Mouse (Mus musculus): ENCODE measurements around the gene Synj2. TPM values are rescaled to one million over a fixed set of nuclear protein-coding genes. Genes with fewer than 3 reads are reported as not detected.

Gene Synj2
- polyA plus RNA-seq, 1 experiment from 2014 or later: 1.2 TPM

DNA sequence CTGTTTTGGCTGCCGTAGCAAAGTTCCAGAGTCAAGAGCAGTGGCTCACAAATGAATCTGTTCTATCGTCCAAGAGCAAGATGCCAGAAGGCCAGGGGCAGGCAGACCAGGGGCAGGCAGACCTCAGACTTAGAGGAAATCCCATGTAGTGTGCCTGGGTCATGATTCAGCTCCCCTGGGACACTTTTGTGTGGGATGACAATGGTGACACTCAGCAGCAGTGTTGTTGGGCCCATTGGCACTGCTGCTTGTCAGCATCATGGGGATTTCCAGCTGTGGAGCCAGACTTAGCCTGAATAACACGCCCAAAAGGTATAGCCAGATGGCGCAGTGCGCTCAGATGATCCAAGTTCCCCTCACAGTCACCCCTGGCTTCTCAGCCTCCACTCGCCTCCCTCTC is 42.1 kb downstream of the Synj2 start:
- Histone ChIP-seq H3K4me2 (ENCODE audit: low read depth, severe bottlenecking) (no peak overlapping the region), H3K27me3 (ENCODE audit: control insufficient read depth, insufficient read depth, low read length) (no peaks in the 10 kb centered on the region), H3K27ac (replicated peaks; ENCODE audit: low read depth, low read length) (no peak overlapping the region), H3K9me3 (ENCODE audit: control insufficient read depth, low read length) (no peaks in the 10 kb centered on the region), H3K9ac (ENCODE audit: low read length) (no peak overlapping the region), H3K4me3 (ENCODE audit: low read depth, low read length) (no peak overlapping the region), H3K36me3 (ENCODE audit: control insufficient read depth, insufficient read depth, low read length) (no peaks in the 10 kb centered on the region), H3K4me1 (ENCODE audit: control insufficient read depth, insufficient read depth, low read length) (no peaks in the 10 kb centered on the region; the same call in 1 of the 2 replicates)
- ATAC-seq (ENCODE audit: insufficient number of reproducible peaks, low FRiP score, low TSS enrichment, low read depth) (no peak), DNase-seq (ENCODE audit: low spot score) (no peak)
- 82% methylated on average over 6 of the region's 6 CpGs for WGBS

DNA sequence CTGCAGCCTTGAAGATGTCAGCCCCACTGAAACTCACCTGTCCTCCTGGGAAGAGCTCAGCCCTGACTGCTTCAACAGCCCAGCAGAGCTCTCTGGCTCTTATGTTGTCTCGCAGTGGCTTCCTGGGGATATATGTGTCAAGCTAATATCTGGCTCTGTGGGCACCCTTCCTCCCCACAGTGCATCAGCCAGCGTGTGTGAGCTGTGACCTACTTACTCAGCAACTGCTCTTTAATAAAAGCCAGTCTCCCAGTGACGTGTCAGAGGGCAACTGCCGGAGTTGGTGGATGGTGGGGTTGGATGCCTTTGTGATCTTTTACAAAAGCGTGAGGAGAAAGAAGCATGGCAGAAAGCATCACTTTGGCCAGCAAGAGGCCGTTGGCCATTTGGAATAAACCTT is 42.8 kb downstream of the Synj2 start:
- Histone ChIP-seq H3K4me1 (ENCODE audit: control insufficient read depth, insufficient read depth, low read length) (no peaks in the 10 kb centered on the region; the same call in 1 of the 2 replicates), H3K27me3 (ENCODE audit: control insufficient read depth, insufficient read depth, low read length) (no peaks in the 10 kb centered on the region), H3K36me3 (ENCODE audit: control insufficient read depth, insufficient read depth, low read length) (no peaks in the 10 kb centered on the region), H3K9ac (ENCODE audit: low read length) (no peak overlapping the region), H3K27ac (replicated peaks; ENCODE audit: low read depth, low read length) (no peak overlapping the region), H3K9me3 (ENCODE audit: control insufficient read depth, low read length) (no peaks in the 10 kb centered on the region), H3K4me2 (ENCODE audit: low read depth, severe bottlenecking) (no peak overlapping the region), H3K4me3 (ENCODE audit: low read depth, low read length) (no peak overlapping the region)
- ATAC-seq (ENCODE audit: insufficient number of reproducible peaks, low FRiP score, low TSS enrichment, low read depth) (no peak), DNase-seq (ENCODE audit: low spot score) (no peak)
- 75% methylated on average over 6 of the region's 6 CpGs for WGBS

DNA sequence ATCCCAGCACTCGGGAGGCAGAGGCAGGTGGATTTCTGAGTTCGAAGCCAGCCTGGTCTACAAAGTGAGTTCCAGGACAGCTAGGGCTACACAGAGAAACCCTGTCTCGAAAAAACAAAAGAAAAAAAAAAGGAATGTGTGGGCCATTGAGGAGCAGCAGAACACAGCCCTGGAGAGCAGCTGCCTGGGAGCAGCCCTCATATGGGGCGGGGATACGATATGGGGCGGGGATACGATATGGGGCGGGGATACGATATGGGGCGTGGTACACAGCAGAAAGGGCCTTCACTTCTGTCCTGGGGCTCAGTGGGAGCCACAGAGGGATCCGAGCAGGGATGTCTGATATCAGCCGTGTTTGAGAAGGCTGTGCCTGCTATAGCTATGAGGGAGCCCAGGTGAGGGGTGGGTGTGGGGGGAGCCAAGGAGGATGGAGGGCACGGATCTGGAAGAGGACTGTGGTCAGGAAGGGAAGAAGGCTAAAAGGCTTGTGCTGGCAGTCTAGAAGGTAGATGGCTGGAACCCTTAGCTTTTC is 43.7 kb downstream of the Synj2 start:
- H3K27me3 ChIP-seq (ENCODE audit: control insufficient read depth, insufficient read depth, low read length): no peaks in the 10 kb centered on the region
- H3K4me1 ChIP-seq (ENCODE audit: control insufficient read depth, insufficient read depth, low read length): no peaks in the 10 kb centered on the region; the same call in 1 of the 2 replicates
- H3K27ac ChIP-seq (replicated peaks; ENCODE audit: low read depth, low read length): no peak overlapping the region
- no peaks in the 10 kb centered on the region for H3K36me3 ChIP-seq (ENCODE audit: control insufficient read depth, insufficient read depth, low read length)
- H3K9ac ChIP-seq (ENCODE audit: low read length): no peak overlapping the region
- no peaks in the 10 kb centered on the region for H3K9me3 ChIP-seq (ENCODE audit: control insufficient read depth, low read length)
- WGBS: 62% methylated on average over 13 of the region's 13 CpGs
- ATAC-seq (ENCODE audit: insufficient number of reproducible peaks, low FRiP score, low TSS enrichment, low read depth): no peak
- H3K4me2 ChIP-seq (ENCODE audit: low read depth, severe bottlenecking): no peak overlapping the region
- no peak overlapping the region for H3K4me3 ChIP-seq (ENCODE audit: low read depth, low read length)
- DNase-seq (ENCODE audit: low spot score): no peak

DNA sequence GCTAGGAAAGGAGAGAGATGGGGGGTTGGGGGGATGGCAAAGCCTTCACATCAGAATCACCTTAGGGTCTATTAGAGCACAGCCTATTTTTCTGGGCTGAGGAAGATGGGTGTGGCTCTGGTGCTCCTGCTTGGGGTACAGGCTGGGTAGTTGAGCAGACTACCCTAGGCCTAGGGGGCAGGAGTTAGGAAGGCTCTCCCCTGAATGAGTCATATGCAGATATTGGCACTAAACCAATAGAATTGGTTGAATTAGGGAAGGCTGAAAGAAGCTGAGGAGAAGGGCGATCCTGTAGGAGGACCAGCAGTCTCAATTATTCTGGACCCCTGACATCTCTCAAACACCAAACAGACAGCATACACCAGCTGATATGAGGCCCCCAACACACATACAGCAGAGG is 44.2 kb downstream of the Synj2 start:
- H3K4me2 ChIP-seq (ENCODE audit: low read depth, severe bottlenecking): no peak overlapping the region
- DNase-seq (ENCODE audit: low spot score) (no peak), ATAC-seq (ENCODE audit: insufficient number of reproducible peaks, low FRiP score, low TSS enrichment, low read depth) (no peak)
- H3K9ac ChIP-seq (ENCODE audit: low read length): no peak overlapping the region
- no peaks in the 10 kb centered on the region for H3K27me3 ChIP-seq (ENCODE audit: control insufficient read depth, insufficient read depth, low read length)
- H3K9me3 ChIP-seq (ENCODE audit: control insufficient read depth, low read length): no peaks in the 10 kb centered on the region
- 86% methylated on average over 1 of the region's 1 CpGs for WGBS
- H3K36me3 ChIP-seq (ENCODE audit: control insufficient read depth, insufficient read depth, low read length): no peaks in the 10 kb centered on the region
- H3K4me3 ChIP-seq (ENCODE audit: low read depth, low read length): no peak overlapping the region
- no peak overlapping the region for H3K27ac ChIP-seq (replicated peaks; ENCODE audit: low read depth, low read length)
- no peaks in the 10 kb centered on the region; the same call in 1 of the 2 replicates for H3K4me1 ChIP-seq (ENCODE audit: control insufficient read depth, insufficient read depth, low read length)

DNA sequence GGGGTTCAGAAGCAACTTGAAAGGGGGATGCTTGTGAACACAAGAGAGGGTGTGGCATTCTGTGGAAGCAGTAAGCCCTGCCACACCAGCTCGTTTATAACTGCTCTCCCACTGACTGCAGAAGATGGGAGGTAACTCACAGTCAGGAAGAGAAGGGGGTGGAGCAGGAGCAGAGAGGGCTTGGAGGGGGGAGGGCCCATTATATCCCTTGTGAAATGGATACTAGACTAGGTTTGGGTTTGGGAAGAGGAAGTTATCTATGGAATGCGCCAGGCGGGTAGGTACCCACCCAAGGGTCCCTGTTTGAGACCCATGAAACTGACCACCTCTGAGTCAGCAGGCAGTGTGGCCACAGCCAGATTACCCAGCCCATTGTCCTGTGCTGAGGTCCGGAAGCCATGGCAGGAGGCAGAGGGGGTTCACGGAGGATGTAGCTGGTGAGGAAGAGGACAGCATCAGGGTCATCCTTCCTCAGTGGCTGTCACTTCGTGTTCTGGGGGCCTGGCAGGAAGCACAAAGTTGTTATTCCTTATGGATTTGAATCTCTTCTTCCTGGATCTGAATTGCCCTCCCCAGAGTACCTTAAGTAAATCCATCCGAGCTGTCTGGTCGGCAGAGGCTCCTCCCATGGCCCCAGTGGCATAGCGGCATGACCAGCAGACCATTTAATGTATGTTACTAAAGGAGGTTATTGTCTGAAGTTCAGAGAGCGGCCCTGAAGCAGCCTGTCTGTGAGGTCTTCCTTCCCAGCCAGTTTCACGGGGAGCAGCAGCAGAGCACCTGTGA is 46.4 kb downstream of the Synj2 start:
- no peaks in the 10 kb centered on the region for H3K9me3 ChIP-seq (ENCODE audit: control insufficient read depth, low read length)
- H3K4me3 ChIP-seq (ENCODE audit: low read depth, low read length): no peak overlapping the region
- WGBS: 63% methylated on average over 11 of the region's 11 CpGs
- no peaks in the 10 kb centered on the region for H3K36me3 ChIP-seq (ENCODE audit: control insufficient read depth, insufficient read depth, low read length)
- no peak for ATAC-seq (ENCODE audit: insufficient number of reproducible peaks, low FRiP score, low TSS enrichment, low read depth)
- no peaks in the 10 kb centered on the region; the same call in 1 of the 2 replicates for H3K4me1 ChIP-seq (ENCODE audit: control insufficient read depth, insufficient read depth, low read length)
- H3K27ac ChIP-seq (replicated peaks; ENCODE audit: low read depth, low read length): no peak overlapping the region
- no peak for DNase-seq (ENCODE audit: low spot score)
- H3K9ac ChIP-seq (ENCODE audit: low read length): no peak overlapping the region
- no peak overlapping the region for H3K4me2 ChIP-seq (ENCODE audit: low read depth, severe bottlenecking)
- H3K27me3 ChIP-seq (ENCODE audit: control insufficient read depth, insufficient read depth, low read length): no peaks in the 10 kb centered on the region

DNA sequence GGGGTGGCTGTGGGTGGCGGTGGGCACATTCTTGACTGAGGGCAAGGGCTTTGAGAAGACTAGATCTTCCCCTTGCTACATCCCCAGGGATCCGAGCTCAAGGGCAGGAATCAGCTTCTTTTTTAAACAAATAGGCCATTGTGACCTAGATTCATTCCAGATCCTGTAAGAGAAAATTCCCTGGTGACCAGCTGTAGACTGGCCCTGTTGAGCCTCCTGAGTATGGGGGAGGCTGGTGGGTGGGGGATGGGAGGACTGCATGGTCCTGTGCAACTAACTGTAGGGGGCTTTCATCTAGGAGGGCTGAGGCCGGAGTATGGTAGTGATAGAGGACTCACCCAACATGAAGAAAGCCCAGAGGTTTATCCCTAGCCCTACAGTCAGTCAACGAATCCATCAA is 47.0 kb downstream of the Synj2 start:
- Histone ChIP-seq H3K9ac (ENCODE audit: low read length) (no peak overlapping the region), H3K9me3 (ENCODE audit: control insufficient read depth, low read length) (no peaks in the 10 kb centered on the region), H3K4me1 (ENCODE audit: control insufficient read depth, insufficient read depth, low read length) (no peaks in the 10 kb centered on the region; the same call in 1 of the 2 replicates), H3K4me2 (ENCODE audit: low read depth, severe bottlenecking) (no peak overlapping the region), H3K27me3 (ENCODE audit: control insufficient read depth, insufficient read depth, low read length) (no peaks in the 10 kb centered on the region), H3K4me3 (ENCODE audit: low read depth, low read length) (no peak overlapping the region), H3K36me3 (ENCODE audit: control insufficient read depth, insufficient read depth, low read length) (no peaks in the 10 kb centered on the region), H3K27ac (replicated peaks; ENCODE audit: low read depth, low read length) (no peak overlapping the region)
- DNase-seq (ENCODE audit: low spot score): no peak
- 78% methylated on average over 4 of the region's 4 CpGs for WGBS
- no peak for ATAC-seq (ENCODE audit: insufficient number of reproducible peaks, low FRiP score, low TSS enrichment, low read depth)

DNA sequence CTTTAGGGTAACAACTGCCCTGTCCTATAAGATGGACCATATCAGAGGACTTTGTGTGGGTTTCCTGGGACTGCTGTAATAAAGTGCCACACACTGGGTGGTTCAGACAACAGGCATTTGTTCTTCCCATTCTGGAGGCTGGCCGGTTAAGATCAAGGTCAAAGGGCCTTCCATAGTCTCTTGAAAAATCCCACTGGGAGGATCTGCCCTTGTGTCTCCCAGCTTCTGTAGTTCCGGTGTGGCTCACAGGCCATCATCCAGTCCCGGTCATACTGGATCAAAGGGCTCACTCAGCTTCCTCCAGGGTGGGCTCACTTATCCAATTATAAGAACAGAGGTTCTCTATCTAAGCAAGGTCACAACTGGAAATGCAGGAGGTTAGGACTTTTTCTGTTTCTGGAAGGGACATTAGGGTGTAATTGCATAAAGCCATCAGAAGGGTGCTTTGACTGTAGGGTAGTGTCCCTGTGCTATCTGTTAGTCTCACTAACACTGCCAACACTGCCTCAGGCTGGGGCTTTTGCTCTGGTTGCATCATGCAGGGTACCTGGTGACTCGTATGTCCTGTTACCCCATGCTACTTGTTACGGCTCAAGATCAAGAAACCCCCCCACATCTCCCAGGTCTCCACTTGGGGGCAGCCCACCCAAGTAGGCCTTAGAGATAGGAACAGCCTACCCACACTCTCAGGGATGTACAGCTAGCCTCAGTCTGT is 51.9 kb downstream of the Synj2 start:
- WGBS: 71% methylated on average over 5 of the region's 5 CpGs

DNA sequence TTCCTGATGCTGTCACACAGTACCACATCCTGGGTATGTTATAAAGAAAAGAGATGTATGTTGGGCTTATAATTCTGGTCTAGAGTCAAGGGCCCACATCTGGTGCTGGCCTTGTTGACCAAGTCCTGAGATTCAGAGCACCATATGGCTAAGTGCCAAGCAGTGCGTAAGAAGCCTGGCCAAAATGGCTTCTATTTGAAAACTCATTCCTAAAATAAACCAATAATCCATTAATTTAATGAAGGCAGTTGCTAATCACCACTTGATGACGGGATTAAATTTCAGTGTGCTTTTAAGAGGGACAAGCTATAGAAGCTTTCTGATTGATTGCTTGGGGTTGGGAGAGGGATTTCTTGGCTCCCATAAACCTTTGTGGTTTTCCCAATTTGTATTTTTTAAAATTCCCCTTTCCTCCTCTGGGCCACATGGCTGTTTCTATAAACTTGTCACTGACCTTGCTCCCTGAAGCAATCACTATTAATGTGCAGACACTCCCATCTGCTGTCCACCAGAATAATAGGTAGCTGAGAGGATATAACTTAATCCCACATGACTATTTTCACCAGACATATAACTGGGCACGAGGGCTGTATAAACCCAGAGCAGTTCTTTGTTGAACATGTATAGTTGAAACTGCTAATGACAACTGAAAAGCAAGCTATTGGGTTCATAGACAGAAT is 52.6 kb downstream of the Synj2 start:
- H3K27me3 ChIP-seq (ENCODE audit: control insufficient read depth, insufficient read depth, low read length): no peaks in the 10 kb centered on the region
- no peaks in the 10 kb centered on the region for H3K36me3 ChIP-seq (ENCODE audit: control insufficient read depth, insufficient read depth, low read length)
- no peak overlapping the region for H3K27ac ChIP-seq (replicated peaks; ENCODE audit: low read depth, low read length)
- no peaks in the 10 kb centered on the region for H3K9me3 ChIP-seq (ENCODE audit: control insufficient read depth, low read length)
- H3K4me1 ChIP-seq (ENCODE audit: control insufficient read depth, insufficient read depth, low read length): 0 out of 2 replicates have a peak, but pooled peaks cover 2% of the 10 kb centered on the region
- no peak overlapping the region for H3K4me3 ChIP-seq (ENCODE audit: low read depth, low read length)
- DNase-seq (ENCODE audit: low spot score) (no peak), ATAC-seq (ENCODE audit: insufficient number of reproducible peaks, low FRiP score, low TSS enrichment, low read depth) (no peak)
- no peak overlapping the region for H3K4me2 ChIP-seq (ENCODE audit: low read depth, severe bottlenecking)
- H3K9ac ChIP-seq (ENCODE audit: low read length): no peak overlapping the region
- 78% methylated on average over 3 of the region's 3 CpGs for WGBS

More for the DNA sequence above, 51.9 kb downstream of the Synj2 start:
- H3K9me3 ChIP-seq (ENCODE audit: control insufficient read depth, low read length): no peaks in the 10 kb centered on the region
- DNase-seq (ENCODE audit: low spot score) (no peak), ATAC-seq (ENCODE audit: insufficient number of reproducible peaks, low FRiP score, low TSS enrichment, low read depth) (no peak)
- no peak overlapping the region for H3K4me3 ChIP-seq (ENCODE audit: low read depth, low read length)
- no peak overlapping the region for H3K27ac ChIP-seq (replicated peaks; ENCODE audit: low read depth, low read length)
- H3K4me1 ChIP-seq (ENCODE audit: control insufficient read depth, insufficient read depth, low read length): peaks cover 2% of the 10 kb centered on the region; the same call in 1 of the 2 replicates
- no peak overlapping the region for H3K4me2 ChIP-seq (ENCODE audit: low read depth, severe bottlenecking)
- no peaks in the 10 kb centered on the region for H3K27me3 ChIP-seq (ENCODE audit: control insufficient read depth, insufficient read depth, low read length)
- no peak overlapping the region for H3K9ac ChIP-seq (ENCODE audit: low read length)
- no peaks in the 10 kb centered on the region for H3K36me3 ChIP-seq (ENCODE audit: control insufficient read depth, insufficient read depth, low read length)

Data from limb, embryonic 11.5 days (tissue).